Mouse (Mus musculus): ENCODE results near the gene C1ql2. TPM values are rescaled to one million over a fixed set of nuclear protein-coding genes. Genes with fewer than 3 reads are reported as not detected.

The C1ql2 gene
- 0.08 and 0.20 TPM in 2 replicates for polyA plus RNA-seq (2015; fragmentation: Nextera tagmentation; extraction: Ambion mirVana)

- no peaks in the 10 kb centered on the region for H3K9me3 ChIP-seq (ENCODE audit: control insufficient read depth, low read length)
- peak within 1 kb of the TSS; percentile 36 for H3K4me2 ChIP-seq (ENCODE audit: low read depth, low read length)
- ATAC-seq (ENCODE audit: low read depth) = peak; percentile 18; the same call in 1 of the 2 replicates
- peaks cover 66% of the 10 kb centered on the region for H3K27me3 ChIP-seq (ENCODE audit: control insufficient read depth, insufficient read depth, low read depth, low read length)
- under 1% methylated on average over 65 of the region's 73 CpGs for WGBS
- no peak within 1 kb of the TSS for H3K9ac ChIP-seq (ENCODE audit: low read length)
- H3K4me3 ChIP-seq (ENCODE audit: low read length) = peak within 1 kb of the TSS; percentile 31
- no peaks in the 10 kb centered on the region for H3K36me3 ChIP-seq (ENCODE audit: control insufficient read depth, insufficient read depth, low read length)
- H3K4me1 ChIP-seq (replicated peaks; ENCODE audit: control insufficient read depth, insufficient read depth, low read length) = peaks cover 7% of the 10 kb centered on the region
- H3K27ac ChIP-seq (ENCODE audit: low read length) = no peak within 1 kb of the TSS
Observed at GRCm38 (mm10) chr1:120340419-120341171, at the start of gene C1ql2. TSS of gene C1ql2 (plus strand) at chr1:120340582.

GRCm38 (mm10) chr1:120291709-120292108, 48.7 kb upstream of the C1ql2 start:
- Histone ChIP-seq H3K9ac (ENCODE audit: low read length) (no peak overlapping the region), H3K4me3 (ENCODE audit: low read length) (no peak overlapping the region), H3K36me3 (ENCODE audit: control insufficient read depth, insufficient read depth, low read length) (no peaks in the 10 kb centered on the region), H3K9me3 (ENCODE audit: control insufficient read depth, low read length) (no peaks in the 10 kb centered on the region; the same call in 1 of the 2 replicates), H3K4me1 (replicated peaks; ENCODE audit: control insufficient read depth, insufficient read depth, low read length) (no peaks in the 10 kb centered on the region), H3K4me2 (ENCODE audit: low read depth, low read length) (no peak overlapping the region), H3K27ac (ENCODE audit: low read length) (no peak overlapping the region), H3K27me3 (ENCODE audit: control insufficient read depth, insufficient read depth, low read depth, low read length) (no peaks in the 10 kb centered on the region)
- ATAC-seq (ENCODE audit: low read depth) = no peak
- WGBS = 83% methylated on average over 3 of the region's 3 CpGs

- WGBS = 48% methylated on average over 1 of the region's 1 CpGs
- no peak overlapping the region for H3K4me2 ChIP-seq (ENCODE audit: low read depth, low read length)
- no peaks in the 10 kb centered on the region for H3K27me3 ChIP-seq (ENCODE audit: control insufficient read depth, insufficient read depth, low read depth, low read length)
- no peaks in the 10 kb centered on the region for H3K4me1 ChIP-seq (replicated peaks; ENCODE audit: control insufficient read depth, insufficient read depth, low read length)
- no peaks in the 10 kb centered on the region for H3K36me3 ChIP-seq (ENCODE audit: control insufficient read depth, insufficient read depth, low read length)
- ATAC-seq (ENCODE audit: low read depth) = no peak
- no peak overlapping the region for H3K9ac ChIP-seq (ENCODE audit: low read length)
- H3K4me3 ChIP-seq (ENCODE audit: low read length) = no peak overlapping the region
- H3K9me3 ChIP-seq (ENCODE audit: control insufficient read depth, low read length) = no peaks in the 10 kb centered on the region; the same call in 1 of the 2 replicates
- no peak overlapping the region for H3K27ac ChIP-seq (ENCODE audit: low read length)
Observed at GRCm38 (mm10) chr1:120293803-120294202, 46.6 kb upstream of the C1ql2 start.

- no peak overlapping the region for H3K27ac ChIP-seq (ENCODE audit: low read length)
- H3K27me3 ChIP-seq (ENCODE audit: control insufficient read depth, insufficient read depth, low read depth, low read length) = no peaks in the 10 kb centered on the region
- H3K4me3 ChIP-seq (ENCODE audit: low read length) = no peak overlapping the region
- no peaks in the 10 kb centered on the region for H3K36me3 ChIP-seq (ENCODE audit: control insufficient read depth, insufficient read depth, low read length)
- no peaks in the 10 kb centered on the region for H3K4me1 ChIP-seq (replicated peaks; ENCODE audit: control insufficient read depth, insufficient read depth, low read length)
- no peak overlapping the region for H3K4me2 ChIP-seq (ENCODE audit: low read depth, low read length)
- no peaks in the 10 kb centered on the region; the same call in 1 of the 2 replicates for H3K9me3 ChIP-seq (ENCODE audit: control insufficient read depth, low read length)
- no peak overlapping the region for H3K9ac ChIP-seq (ENCODE audit: low read length)
- no peak for ATAC-seq (ENCODE audit: low read depth)
- 87% methylated on average over 2 of the region's 2 CpGs for WGBS
Observed at GRCm38 (mm10) chr1:120296936-120297335, 43.4 kb upstream of the C1ql2 start.

- 61% methylated on average over 2 of the region's 2 CpGs for WGBS
- Histone ChIP-seq H3K27me3 (ENCODE audit: control insufficient read depth, insufficient read depth, low read depth, low read length) (no peaks in the 10 kb centered on the region), H3K9me3 (ENCODE audit: control insufficient read depth, low read length) (no peaks in the 10 kb centered on the region), H3K36me3 (ENCODE audit: control insufficient read depth, insufficient read depth, low read length) (no peaks in the 10 kb centered on the region), H3K4me3 (ENCODE audit: low read length) (no peak overlapping the region), H3K4me1 (replicated peaks; ENCODE audit: control insufficient read depth, insufficient read depth, low read length) (no peaks in the 10 kb centered on the region), H3K4me2 (ENCODE audit: low read depth, low read length) (no peak overlapping the region), H3K27ac (ENCODE audit: low read length) (no peak overlapping the region), H3K9ac (ENCODE audit: low read length) (no peak overlapping the region)
- ATAC-seq (ENCODE audit: low read depth) = no peak
Observed at GRCm38 (mm10) chr1:120305801-120306200, 34.6 kb upstream of the C1ql2 start.

GRCm38 (mm10) chr1:120321270-120322021, 18.9 kb upstream of the C1ql2 start:
- H3K9ac ChIP-seq (ENCODE audit: low read length) = no peak overlapping the region
- no peak overlapping the region for H3K4me3 ChIP-seq (ENCODE audit: low read length)
- 82% methylated on average over 16 of the region's 16 CpGs for WGBS
- no peak for ATAC-seq (ENCODE audit: low read depth)
- no peaks in the 10 kb centered on the region for H3K9me3 ChIP-seq (ENCODE audit: control insufficient read depth, low read length)
- no peaks in the 10 kb centered on the region for H3K4me1 ChIP-seq (replicated peaks; ENCODE audit: control insufficient read depth, insufficient read depth, low read length)
- no peaks in the 10 kb centered on the region for H3K27me3 ChIP-seq (ENCODE audit: control insufficient read depth, insufficient read depth, low read depth, low read length)
- H3K36me3 ChIP-seq (ENCODE audit: control insufficient read depth, insufficient read depth, low read length) = no peaks in the 10 kb centered on the region
- no peak overlapping the region for H3K27ac ChIP-seq (ENCODE audit: low read length)
- H3K4me2 ChIP-seq (ENCODE audit: low read depth, low read length) = no peak overlapping the region

- no peak overlapping the region for H3K4me2 ChIP-seq (ENCODE audit: low read depth, low read length)
- H3K4me1 ChIP-seq (replicated peaks; ENCODE audit: control insufficient read depth, insufficient read depth, low read length) = no peaks in the 10 kb centered on the region
- H3K4me3 ChIP-seq (ENCODE audit: low read length) = no peak overlapping the region
- no peaks in the 10 kb centered on the region for H3K27me3 ChIP-seq (ENCODE audit: control insufficient read depth, insufficient read depth, low read depth, low read length)
- H3K27ac ChIP-seq (ENCODE audit: low read length) = no peak overlapping the region
- no peaks in the 10 kb centered on the region for H3K36me3 ChIP-seq (ENCODE audit: control insufficient read depth, insufficient read depth, low read length)
- WGBS = 79% methylated on average over 5 of the region's 5 CpGs
- no peak overlapping the region for H3K9ac ChIP-seq (ENCODE audit: low read length)
- H3K9me3 ChIP-seq (ENCODE audit: control insufficient read depth, low read length) = no peaks in the 10 kb centered on the region
- ATAC-seq (ENCODE audit: low read depth) = no peak
Observed at GRCm38 (mm10) chr1:120323131-120323561, 17.2 kb upstream of the C1ql2 start.

- Histone ChIP-seq H3K27me3 (ENCODE audit: control insufficient read depth, insufficient read depth, low read depth, low read length) (no peaks in the 10 kb centered on the region), H3K4me2 (ENCODE audit: low read depth, low read length) (no peak overlapping the region), H3K9me3 (ENCODE audit: control insufficient read depth, low read length) (no peaks in the 10 kb centered on the region), H3K4me3 (ENCODE audit: low read length) (no peak overlapping the region), H3K9ac (ENCODE audit: low read length) (no peak overlapping the region), H3K27ac (ENCODE audit: low read length) (no peak overlapping the region), H3K4me1 (replicated peaks; ENCODE audit: control insufficient read depth, insufficient read depth, low read length) (no peaks in the 10 kb centered on the region), H3K36me3 (ENCODE audit: control insufficient read depth, insufficient read depth, low read length) (no peaks in the 10 kb centered on the region)
- 13% methylated on average over 6 of the region's 6 CpGs for WGBS
- no peak for ATAC-seq (ENCODE audit: low read depth)
Observed at GRCm38 (mm10) chr1:120327714-120328113, 12.7 kb upstream of the C1ql2 start.

- ATAC-seq (ENCODE audit: low read depth) = no peak
- 53% methylated on average over 1 of the region's 1 CpGs for WGBS
Observed at GRCm38 (mm10) chr1:120328212-120328611, 12.2 kb upstream of the C1ql2 start.

More at GRCm38 (mm10) chr1:120328212-120328611, 12.2 kb upstream of the C1ql2 start:
- H3K4me2 ChIP-seq (ENCODE audit: low read depth, low read length) = no peak overlapping the region
- H3K9me3 ChIP-seq (ENCODE audit: control insufficient read depth, low read length) = no peaks in the 10 kb centered on the region
- no peaks in the 10 kb centered on the region for H3K36me3 ChIP-seq (ENCODE audit: control insufficient read depth, insufficient read depth, low read length)
- no peaks in the 10 kb centered on the region for H3K27me3 ChIP-seq (ENCODE audit: control insufficient read depth, insufficient read depth, low read depth, low read length)
- H3K9ac ChIP-seq (ENCODE audit: low read length) = no peak overlapping the region
- no peak overlapping the region for H3K4me3 ChIP-seq (ENCODE audit: low read length)
- no peak overlapping the region for H3K27ac ChIP-seq (ENCODE audit: low read length)
- H3K4me1 ChIP-seq (replicated peaks; ENCODE audit: control insufficient read depth, insufficient read depth, low read length) = no peaks in the 10 kb centered on the region

Data from lung, embryonic 16.5 days (tissue).